Mouse (Mus musculus) lung, adult 2 months (tissue): ENCODE data around the gene Fam214b. TPM values are rescaled to one million over a fixed set of nuclear protein-coding genes. Genes with fewer than 3 reads are reported as not detected.

Source experiments
- DNase-seq: peaks from one replicate; pipeline ENCODE4 v3.0.0; 2022
- H3K4me1 ChIP-seq: fragments of 200-500 bp; 2 replicates; pipeline ENCODE4 v1.6.1; 2011; ENCODE audit warnings: low read length; ENCODE audit not compliant: control insufficient read depth, insufficient read depth
- H3K4me3 ChIP-seq: fragments of 200-500 bp; replicated peaks from 2 replicates; pipeline ENCODE3; 2011; ENCODE audit warnings: low read depth, mild to moderate bottlenecking, control low read depth, low read length; ENCODE audit errors: extremely low read depth
- CTCF ChIP-seq: fragments of 200-500 bp; IDR thresholded peaks from 2 replicates; pipeline ENCODE4 v1.5.1; 2011; ENCODE audit warnings: mild to moderate bottlenecking, low read length, control low read depth; ENCODE audit not compliant: insufficient read depth
- POLR2A ChIP-seq: fragments of 200-500 bp; IDR thresholded peaks from 2 replicates; pipeline ENCODE4 v1.6.1; 2011; ENCODE audit warnings: low read depth, mild to moderate bottlenecking, control low read depth, low read length, borderline replicate concordance; ENCODE audit errors: extremely low read depth
- whole genome bisulfite sequencing: fragments of 180-500 bp; shearing (Covaris S2); methylation state at CpG from one replicate; pipeline ENCODE4 v1.1.7; 2018; 5-methylcytosine and 5-hydroxymethylcytosine counted together
- polyA plus RNA-seq: library from polyadenylated mRNA; depleted of rRNA; stranded (reverse); fragments of >200 nt; gene quantifications from 2 replicates; pipeline ENCODE4 v1.2.3, GENCODE M21; 2012

Fam214b gene
- polyA plus RNA-seq, 1 experiment = 24.9 TPM

GRCm38 (mm10) chr4:43019641-43020465, 26.2 kb downstream of the Fam214b start:
- DNase-seq = no peak
- H3K4me1 ChIP-seq = 0 out of 2 replicates have a peak, but pooled peaks cover 2% of the 10 kb centered on the region
- 94% methylated on average over 23 of the region's 23 CpGs for WGBS
- H3K4me3 ChIP-seq = no peak overlapping the region
- TF ChIP-seq POLR2A = no peak
- no peak for TF ChIP-seq CTCF

- TF ChIP-seq POLR2A = no peak
- no peak for TF ChIP-seq CTCF
- 81% methylated on average over 10 of the region's 10 CpGs for WGBS
- H3K4me3 ChIP-seq = no peak overlapping the region
- no peak for DNase-seq
- no peaks in the 10 kb centered on the region for H3K4me1 ChIP-seq
Observed at GRCm38 (mm10) chr4:43019176-43019575, 26.8 kb downstream of the Fam214b start.

- no peak for DNase-seq
- 67% methylated on average over 4 of the region's 4 CpGs for WGBS
- H3K4me3 ChIP-seq = no peak overlapping the region
- no peaks in the 10 kb centered on the region for H3K4me1 ChIP-seq
- no peak for TF ChIP-seq CTCF
- TF ChIP-seq POLR2A = no peak
Observed at GRCm38 (mm10) chr4:43018156-43018555, 27.9 kb downstream of the Fam214b start.

- TF ChIP-seq POLR2A = no peak
- TF ChIP-seq CTCF = no peak
- Histone ChIP-seq H3K4me3 (no peak overlapping the region), H3K4me1 (no peaks in the 10 kb centered on the region; the same call in 1 of the 2 replicates)
- DNase-seq = no peak
- WGBS = 91% methylated on average over 1 of the region's 1 CpGs
Observed at GRCm38 (mm10) chr4:43012091-43012490, 33.9 kb downstream of the Fam214b start.

GRCm38 (mm10) chr4:43010161-43011038, 35.6 kb downstream of the Fam214b start, which contains the start of gene Fancg:
Fancg (minus strand) TSS chr4:43010506.
- H3K4me3 ChIP-seq = peak within 1 kb of the TSS; percentile 98
- no peaks in the 10 kb centered on the region; the same call in 1 of the 2 replicates for H3K4me1 ChIP-seq
- no peak for TF ChIP-seq CTCF
- 0 out of 2 replicates have a peak, but pooled peaks have one; percentile 8 for TF ChIP-seq POLR2A
- WGBS = under 1% methylated on average over 37 of the region's 37 CpGs
- DNase-seq = peak; percentile 87

- H3K4me3 ChIP-seq = no peak overlapping the region
- TF ChIP-seq POLR2A (no peak), CTCF (no peak)
- DNase-seq = no peak
- 52% methylated on average over 2 of the region's 2 CpGs for WGBS
- no peaks in the 10 kb centered on the region; the same call in 1 of the 2 replicates for H3K4me1 ChIP-seq
Observed at GRCm38 (mm10) chr4:43005765-43006164, 40.3 kb downstream of the Fam214b start.

GRCm38 (mm10) chr4:43004951-43005350, 41.1 kb downstream of the Fam214b start:
- Histone ChIP-seq H3K4me3 (no peak overlapping the region), H3K4me1 (no peaks in the 10 kb centered on the region; the same call in 1 of the 2 replicates)
- no peak for DNase-seq
- 98% methylated on average over 3 of the region's 3 CpGs for WGBS
- TF ChIP-seq POLR2A = no peak
- no peak for TF ChIP-seq CTCF

- H3K4me1 ChIP-seq = peaks cover 10% of the 10 kb centered on the region
- TF ChIP-seq POLR2A = no peak
- TF ChIP-seq CTCF = no peak
- 72% methylated on average over 12 of the region's 12 CpGs for WGBS
- no peak for DNase-seq
- H3K4me3 ChIP-seq = no peak overlapping the region
Observed at GRCm38 (mm10) chr4:43002756-43003439, 43.1 kb downstream of the Fam214b start.

GRCm38 (mm10) chr4:43001272-43001671, 44.7 kb downstream of the Fam214b start:
- TF ChIP-seq POLR2A (no peak), CTCF (no peak)
- peaks cover 15% of the 10 kb centered on the region for H3K4me1 ChIP-seq
- no peak overlapping the region for H3K4me3 ChIP-seq
- DNase-seq = no peak
- WGBS = 88% methylated on average over 2 of the region's 2 CpGs

GRCm38 (mm10) chr4:43000141-43000986, 45.7 kb downstream of the Fam214b start, which contains the start of gene Vcp:
Vcp (minus strand) TSS chr4:43000507.
- under 1% methylated on average over 54 of the region's 56 CpGs for WGBS
- peak; percentile 98 for DNase-seq
- Histone ChIP-seq H3K4me3 (peak within 1 kb of the TSS; percentile 100), H3K4me1 (peaks cover 15% of the 10 kb centered on the region)
